Mouse (Mus musculus) embryonic fibroblast, embryonic 13.5 days (primary cell): ENCODE results near the gene Sec24b.

Experiments
- CTCF ChIP-seq: IDR thresholded peaks from 2 replicates; pipeline ENCODE4 v1.5.1; 2011; ENCODE audit warnings: mild to moderate bottlenecking, control low read depth, low read length, moderate library complexity, borderline replicate concordance; ENCODE audit not compliant: insufficient read depth
- POLR2A ChIP-seq: IDR thresholded peaks from 2 replicates; pipeline ENCODE4 v1.6.1; 2011; ENCODE audit warnings: low read depth, mild to moderate bottlenecking, control low read depth, low read length, moderate library complexity

DNA sequence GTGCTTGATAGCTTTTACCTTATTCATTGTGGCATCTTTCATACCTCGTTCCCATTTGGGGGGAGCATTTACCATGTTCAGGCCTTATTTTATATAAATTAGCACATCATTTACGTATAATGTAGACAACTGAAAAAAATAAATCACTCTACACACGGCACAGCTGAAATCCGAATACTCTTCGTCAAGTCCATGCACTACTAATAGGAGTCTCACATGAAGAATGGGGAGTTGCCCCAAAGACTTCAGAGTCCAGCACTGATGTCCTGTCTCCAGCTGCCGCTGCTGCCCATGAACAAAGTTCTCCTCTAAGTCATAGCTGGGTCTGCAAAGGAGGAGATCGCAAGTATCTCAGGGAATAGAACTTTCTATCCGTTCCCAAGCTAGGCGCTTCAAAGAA lies 15.9 kb upstream of the Sec24b start:
- TF ChIP-seq POLR2A: no peak
- no peak for TF ChIP-seq CTCF
